Mouse (Mus musculus): ENCODE measurements around the gene Acyp2. TPM values are rescaled to one million over a fixed set of nuclear protein-coding genes. Genes with fewer than 3 reads are reported as not detected.

Acyp2 gene
- polyA plus RNA-seq, 1 experiment from 2014 or later = 15.8 TPM

- Histone ChIP-seq H3K9me3 (ENCODE audit: control insufficient read depth, low read length) (no peaks in the 10 kb centered on the region), H3K36me3 (ENCODE audit: control insufficient read depth, insufficient read depth, low read length) (no peaks in the 10 kb centered on the region), H3K4me3 (ENCODE audit: low read depth, low read length) (peak within 1 kb of the TSS; percentile 35), H3K9ac (ENCODE audit: low read length) (peak within 1 kb of the TSS; percentile 57), H3K27ac (ENCODE audit: low read depth, low read length) (no peak within 1 kb of the TSS), H3K4me2 (ENCODE audit: low read depth) (peak within 1 kb of the TSS; percentile 55), H3K27me3 (ENCODE audit: control insufficient read depth, insufficient read depth, low read length) (no peaks in the 10 kb centered on the region), H3K4me1 (ENCODE audit: control insufficient read depth, insufficient read depth, low read length) (no peaks in the 10 kb centered on the region)
- DNase-seq (ENCODE audit: low spot score) = peak; percentile 92
- peak; percentile 93 for ATAC-seq (ENCODE audit: insufficient read depth, low FRiP score, low TSS enrichment)
- WGBS = 11% methylated on average over 17 of the region's 17 CpGs
Observed at GRCm38 (mm10) chr11:30471751-30472593, 177.4 kb downstream of the Acyp2 start, which contains the start of gene 4930505A04Rik. Gene 4930505A04Rik, minus strand, starts transcription at chr11:30471827.

DNA sequence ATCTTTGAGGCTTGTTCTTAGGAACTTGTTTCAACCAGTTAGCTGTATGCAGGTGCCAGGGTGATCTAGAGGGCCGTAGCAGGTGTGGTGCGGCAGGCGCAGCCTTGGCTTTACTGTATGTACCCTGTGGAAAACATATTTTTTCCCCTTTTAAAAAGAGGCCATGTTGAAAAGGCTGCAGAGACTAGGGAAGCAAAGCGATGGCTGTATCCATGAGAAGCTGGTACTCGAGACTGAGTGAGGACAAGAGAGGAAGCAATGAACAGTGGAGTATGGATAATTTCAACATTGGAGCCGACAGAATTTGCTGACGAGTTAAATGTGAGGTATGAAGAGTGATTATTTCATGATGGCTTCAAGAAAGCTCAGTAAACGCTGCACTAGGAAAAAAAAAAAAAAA, 178.2 kb downstream of the Acyp2 start:
- Histone ChIP-seq H3K27ac (ENCODE audit: low read depth, low read length) (no peak overlapping the region), H3K4me1 (ENCODE audit: control insufficient read depth, insufficient read depth, low read length) (no peaks in the 10 kb centered on the region), H3K4me2 (ENCODE audit: low read depth) (no peak overlapping the region), H3K4me3 (ENCODE audit: low read depth, low read length) (no peak overlapping the region), H3K9ac (ENCODE audit: low read length) (no peak overlapping the region), H3K9me3 (ENCODE audit: control insufficient read depth, low read length) (no peaks in the 10 kb centered on the region), H3K27me3 (ENCODE audit: control insufficient read depth, insufficient read depth, low read length) (no peaks in the 10 kb centered on the region), H3K36me3 (ENCODE audit: control insufficient read depth, insufficient read depth, low read length) (no peaks in the 10 kb centered on the region)
- ATAC-seq (ENCODE audit: insufficient read depth, low FRiP score, low TSS enrichment) (peak; percentile 11; the same call in 1 of the 2 replicates), DNase-seq (ENCODE audit: low spot score) (no peak)
- 77% methylated on average over 8 of the region's 8 CpGs for WGBS

Other genes starting within 250 kb of the Acyp2 start
- 0.53 TPM in 1 of 2 replicates, not detected in the other for gene 4930505A04Rik, start 177.8 kb downstream of the Acyp2 start, polyA plus RNA-seq (2014; fragmentation: Nextera tagmentation; extraction: Ambion mirVana)
- 34.2 and 39.2 TPM in 2 replicates for gene Psme4, start 122.1 kb upstream of the Acyp2 start, polyA plus RNA-seq (2014; fragmentation: Nextera tagmentation; extraction: Ambion mirVana)
- 0.78 and 0.89 TPM in 2 replicates for gene Gpr75, start 235.8 kb upstream of the Acyp2 start, polyA plus RNA-seq (2014; fragmentation: Nextera tagmentation; extraction: Ambion mirVana)
- 28.1 and 31.4 TPM in 2 replicates for gene Asb3, start 235.8 kb upstream of the Acyp2 start, polyA plus RNA-seq (2014; fragmentation: Nextera tagmentation; extraction: Ambion mirVana)